Mouse (Mus musculus) liver, adult 2 months (tissue): ENCODE measurements at regions not wholly inside any gene's neighbourhood (a gene's known extent, or its start where the extent isn't known, plus 50 kb on each side); places are given as distances from the start of the nearest gene placed in this dataset.
"Not testable (repeated sequence)": the region's sequence is repeated elsewhere in the genome, so short reads cannot be mapped to it uniquely, and the experiment has no call there.

Experiments used
- DNase-seq: peaks from one replicate; pipeline ENCODE4 v3.0.0-alpha.2; 2011; ENCODE audit warnings: low read depth, low spot score; ENCODE audit errors: extremely low read depth
- H3K27ac ChIP-seq: fragments of 200-500 bp; replicated peaks from 2 replicates; pipeline ENCODE4 v1.5.1; 2012; ENCODE audit warnings: low read depth, mild to moderate bottlenecking, control low read depth, inconsistent platforms, low read length; ENCODE audit not compliant: insufficient read depth
- H3K27me3 ChIP-seq: fragments of 200-500 bp; 2 replicates; pipeline ENCODE4 v1.6.1; 2012; ENCODE audit warnings: mild to moderate bottlenecking, moderate library complexity, low read length, inconsistent platforms; ENCODE audit not compliant: control insufficient read depth, insufficient read depth
- H3K36me3 ChIP-seq: fragments of 200-500 bp; 2 replicates; pipeline ENCODE4 v1.6.1; 2012; ENCODE audit warnings: low read length, inconsistent platforms; ENCODE audit not compliant: control insufficient read depth, insufficient read depth
- H3K4me1 ChIP-seq: fragments of 200-500 bp; 2 replicates; pipeline ENCODE4 v1.6.1; 2011; ENCODE audit warnings: low read length; ENCODE audit not compliant: control insufficient read depth, insufficient read depth
- H3K4me3 ChIP-seq: fragments of 200-500 bp; 2 replicates; pipeline ENCODE4 v1.5.1; 2011; ENCODE audit warnings: low read depth, mild to moderate bottlenecking, control low read depth, low read length, moderate library complexity; ENCODE audit not compliant: insufficient read depth
- H3K79me2 ChIP-seq: fragments of 200-500 bp; 2 replicates; pipeline ENCODE4 v1.6.1; 2012; ENCODE audit warnings: inconsistent platforms, mild to moderate bottlenecking, low read length, moderate library complexity; ENCODE audit not compliant: control insufficient read depth, insufficient read depth
- H3K9ac ChIP-seq: fragments of 200-500 bp; 2 replicates; pipeline ENCODE4 v1.6.1; 2012; ENCODE audit warnings: low read depth, mild to moderate bottlenecking, control low read depth, inconsistent platforms, low read length
- CTCF ChIP-seq: fragments of 200-500 bp; IDR thresholded peaks from 2 replicates; pipeline ENCODE4 v1.5.1; 2011; ENCODE audit warnings: low read depth, low read length, control low read depth
- POLR2A ChIP-seq: fragments of 200-500 bp; IDR thresholded peaks from 2 replicates; pipeline ENCODE4 v1.6.1; 2011; ENCODE audit warnings: low read length, control low read depth; ENCODE audit not compliant: insufficient read depth; ENCODE audit errors: extremely low read depth
- WGBS: fragments of 180-500 bp; shearing (Covaris S2); methylation state at CpG from one replicate; pipeline ENCODE4 v1.1.7; 2018; 5-methylcytosine and 5-hydroxymethylcytosine counted together

DNA sequence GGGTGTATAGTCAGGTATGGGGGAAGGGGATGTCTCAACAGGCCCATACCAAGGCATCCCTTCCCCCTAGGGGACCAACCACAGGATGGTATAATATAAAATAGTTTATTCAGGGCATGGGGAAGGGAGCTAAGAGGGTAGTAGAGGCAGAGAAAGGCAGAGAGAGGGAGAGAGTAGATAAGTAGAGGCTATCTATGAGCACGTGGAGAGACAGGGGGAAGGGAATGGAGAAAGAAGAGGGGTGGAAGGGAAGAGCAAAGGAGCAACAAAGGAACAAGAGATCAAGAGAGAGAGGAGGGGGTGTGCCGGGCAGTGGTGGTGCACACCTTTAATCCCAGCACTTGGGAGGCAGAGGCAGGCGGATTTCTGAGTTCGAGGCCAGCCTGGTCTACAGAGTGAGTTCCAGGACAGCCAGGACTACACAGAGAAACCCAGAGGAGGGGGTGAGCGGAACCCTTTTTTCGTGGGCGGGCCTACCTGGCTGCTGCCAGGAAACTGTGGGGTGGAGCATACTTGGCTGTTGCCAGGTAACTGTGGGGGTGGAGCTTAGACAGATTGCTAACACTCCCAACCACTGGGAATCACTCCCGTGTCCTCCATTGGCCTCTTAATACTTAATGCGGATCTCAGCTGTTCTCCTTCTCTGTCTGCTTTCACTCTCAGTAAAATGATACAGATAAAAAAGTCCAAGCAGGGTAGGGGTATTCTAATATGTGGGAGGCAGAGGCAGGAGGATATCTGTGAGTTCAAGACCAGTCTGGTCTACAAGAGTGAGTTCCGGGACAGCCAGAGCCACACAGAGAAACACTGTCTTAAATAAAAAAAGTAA lies 79.3 kb upstream of the Med13l start:
- no peak overlapping the region for H3K4me3 ChIP-seq
- H3K4me1 ChIP-seq = no peaks in the 10 kb centered on the region
- no peaks in the 10 kb centered on the region for H3K27me3 ChIP-seq
- no peak overlapping the region for H3K9ac ChIP-seq
- no peak for DNase-seq
- H3K27ac ChIP-seq = no peak overlapping the region
- H3K36me3 ChIP-seq = no peaks in the 10 kb centered on the region
- H3K79me2 ChIP-seq = no peaks in the 10 kb centered on the region
- TF ChIP-seq CTCF (no peak), POLR2A (no peak)
- 73% methylated on average over 8 of the region's 10 CpGs for WGBS

DNA sequence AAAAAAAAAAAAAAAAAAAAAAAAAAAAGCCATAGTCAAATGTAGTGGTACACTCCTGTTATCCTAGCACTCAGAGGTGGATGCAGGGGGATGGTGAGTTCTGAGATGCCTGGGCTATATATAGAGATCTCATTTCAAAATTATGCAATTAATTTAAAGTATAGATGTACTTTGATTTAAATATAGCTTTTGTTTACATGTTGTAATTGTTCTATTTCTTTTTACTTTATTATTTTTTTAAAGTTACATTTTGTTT lies 78.8 kb upstream of the Med13l start:
- DNase-seq = no peak

DNA sequence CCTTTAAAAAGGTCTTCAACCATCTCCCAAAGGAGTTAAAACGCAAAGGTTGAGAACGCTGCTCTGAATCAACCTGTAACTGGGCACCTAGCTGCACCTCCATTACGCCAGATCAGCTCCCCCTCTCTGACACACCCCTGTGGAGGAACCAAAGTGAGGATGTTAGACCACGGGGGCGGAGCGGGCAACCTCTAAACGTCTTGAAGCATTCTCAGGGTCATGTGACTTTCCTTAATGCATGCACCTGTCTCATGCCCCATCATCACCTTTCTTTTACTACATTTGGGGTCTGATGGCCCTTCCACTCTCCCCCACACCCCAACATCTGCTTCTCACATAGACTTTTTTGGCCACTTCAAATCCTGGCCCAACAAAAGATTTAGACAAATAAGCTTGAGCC lies 77.9 kb upstream of the Med13l start:
- Histone ChIP-seq H3K36me3 (no peaks in the 10 kb centered on the region), H3K79me2 (no peaks in the 10 kb centered on the region), H3K4me3 (no peak overlapping the region), H3K27me3 (no peaks in the 10 kb centered on the region), H3K9ac (no peak overlapping the region), H3K4me1 (no peaks in the 10 kb centered on the region), H3K27ac (no peak overlapping the region)
- DNase-seq = no peak
- 35% methylated on average over 7 of the region's 7 CpGs for WGBS
- TF ChIP-seq CTCF (no peak), POLR2A (no peak)

More for the DNA sequence above, 78.8 kb upstream of the Med13l start:
- Histone ChIP-seq H3K4me3 (no peak overlapping the region), H3K36me3 (no peaks in the 10 kb centered on the region), H3K9ac (no peak overlapping the region), H3K79me2 (no peaks in the 10 kb centered on the region), H3K4me1 (no peaks in the 10 kb centered on the region), H3K27ac (no peak overlapping the region), H3K27me3 (no peaks in the 10 kb centered on the region)
- no peak for TF ChIP-seq POLR2A
- no peak for TF ChIP-seq CTCF

DNA sequence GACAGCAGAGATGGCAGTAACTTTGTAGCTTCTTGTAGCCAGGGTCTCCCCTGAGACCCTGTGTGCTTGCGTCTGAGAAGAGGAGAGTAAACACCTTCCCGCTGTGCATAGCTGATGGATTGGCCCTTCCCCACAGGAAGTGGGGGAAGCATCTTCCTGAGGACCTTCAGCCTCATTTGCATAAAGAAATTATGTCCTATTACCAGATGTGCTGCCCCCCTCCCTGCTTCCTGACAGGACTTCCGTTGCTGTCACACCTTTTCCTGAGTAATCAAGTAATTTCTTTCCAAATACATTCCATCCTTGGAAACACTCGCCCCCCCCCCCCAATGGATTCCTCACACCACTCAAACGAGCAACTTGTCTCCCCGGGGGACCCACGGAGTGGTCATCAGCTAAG lies 77.5 kb upstream of the Med13l start:
- 14% methylated on average over 7 of the region's 7 CpGs for WGBS
- Histone ChIP-seq H3K9ac (no peak overlapping the region), H3K27me3 (no peaks in the 10 kb centered on the region), H3K79me2 (no peaks in the 10 kb centered on the region), H3K4me1 (no peaks in the 10 kb centered on the region), H3K4me3 (no peak overlapping the region), H3K36me3 (no peaks in the 10 kb centered on the region), H3K27ac (no peak overlapping the region)
- TF ChIP-seq POLR2A = no peak
- no peak for TF ChIP-seq CTCF
- DNase-seq = no peak

DNA sequence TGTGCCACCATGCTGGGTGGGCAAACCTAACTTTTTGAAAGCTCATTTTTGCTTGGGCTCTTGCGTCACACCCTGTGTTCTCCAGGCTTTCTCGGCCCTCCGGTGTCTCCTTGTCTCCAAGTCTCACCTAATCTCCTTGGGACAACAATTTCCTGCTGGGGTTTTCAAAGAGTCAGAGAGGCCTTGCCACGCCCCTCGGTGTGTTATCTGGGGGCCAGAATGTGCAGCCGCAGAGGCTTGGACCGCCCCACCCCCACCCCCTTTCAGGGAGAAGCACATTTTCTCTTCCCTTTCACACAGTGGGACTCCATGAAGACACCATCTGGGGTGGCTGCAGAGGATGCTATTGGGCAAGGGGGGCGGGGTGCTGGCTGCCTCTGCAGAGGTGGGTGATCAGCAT lies 76.9 kb upstream of the Med13l start:
- 17% methylated on average over 8 of the region's 8 CpGs for WGBS
- Histone ChIP-seq H3K79me2 (no peaks in the 10 kb centered on the region), H3K4me1 (no peaks in the 10 kb centered on the region), H3K4me3 (no peak overlapping the region), H3K36me3 (no peaks in the 10 kb centered on the region), H3K9ac (no peak overlapping the region), H3K27me3 (no peaks in the 10 kb centered on the region), H3K27ac (no peak overlapping the region)
- no peak for TF ChIP-seq CTCF
- TF ChIP-seq POLR2A = no peak
- DNase-seq = no peak

DNA sequence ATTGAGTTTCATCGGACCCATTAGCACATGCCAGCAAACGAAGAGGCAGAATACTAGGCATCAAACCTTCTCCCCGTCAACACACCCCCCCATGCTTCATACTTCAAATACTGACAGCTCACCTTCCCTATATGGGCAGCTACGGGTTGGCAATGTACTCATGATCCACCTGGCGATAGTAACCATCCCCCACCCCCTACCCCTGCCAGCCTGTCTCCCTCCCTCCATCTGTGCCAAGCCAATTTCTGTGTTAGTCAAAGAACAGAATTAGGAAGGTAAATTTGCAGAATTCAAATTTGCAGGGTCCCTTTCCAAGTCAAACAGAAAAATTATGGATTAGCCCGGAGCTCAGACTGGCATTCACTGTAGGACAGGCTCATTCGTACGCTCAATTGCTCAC lies 75.3 kb upstream of the Med13l start:
- WGBS = 79% methylated on average over 8 of the region's 8 CpGs
- no peak overlapping the region for H3K9ac ChIP-seq
- no peak for DNase-seq
- no peaks in the 10 kb centered on the region for H3K79me2 ChIP-seq
- no peaks in the 10 kb centered on the region for H3K4me1 ChIP-seq
- H3K4me3 ChIP-seq = no peak overlapping the region
- TF ChIP-seq POLR2A = no peak
- TF ChIP-seq CTCF = no peak
- no peaks in the 10 kb centered on the region for H3K36me3 ChIP-seq
- H3K27me3 ChIP-seq = 0 out of 2 replicates have a peak, but pooled peaks cover 2% of the 10 kb centered on the region
- H3K27ac ChIP-seq = no peak overlapping the region

DNA sequence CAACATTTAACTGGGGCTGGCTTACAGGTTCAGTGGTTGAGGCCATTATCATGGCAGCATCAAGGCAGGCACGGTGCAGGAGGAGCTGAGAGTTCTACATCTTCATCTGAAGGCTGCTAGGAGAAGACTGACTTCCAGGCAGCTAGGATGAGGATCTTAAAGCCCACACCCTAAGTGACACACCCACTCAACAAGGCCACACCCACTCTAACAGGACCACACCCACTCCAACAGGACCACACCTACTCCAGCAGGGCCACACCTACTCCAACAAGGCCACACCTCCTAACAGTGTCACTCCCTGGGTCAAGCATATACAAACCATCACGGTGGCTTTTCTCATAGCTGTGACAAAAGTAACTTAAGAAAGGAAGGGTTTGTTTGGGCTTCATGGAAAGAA lies 68.0 kb upstream of the Med13l start:
- not testable (repeated sequence) for H3K9ac ChIP-seq, H3K36me3 ChIP-seq, H3K4me1 ChIP-seq, DNase-seq, H3K4me3 ChIP-seq, H3K27me3 ChIP-seq, H3K79me2 ChIP-seq, H3K27ac ChIP-seq
- WGBS = 96% methylated on average over 2 of the region's 2 CpGs
